Mouse (Mus musculus) midbrain, embryonic 14.5 days (tissue): Measurements from ENCODE around the gene Lnx1. TPM values are rescaled to one million over a fixed set of nuclear protein-coding genes. Genes with fewer than 3 reads are reported as not detected.
A peak's percentile ranks its signal among the peaks of the same experiment; 100 is the strongest.

ENCODE experiments used
- ATAC-seq: fragments of 200-750 bp; cut with Nextera tagmentation; 2 replicates; pipeline ENCODE4 v1.8.0; 2017; ENCODE audit warnings: moderate number of reproducible peaks, moderate library complexity; ENCODE audit not compliant: low FRiP score, low TSS enrichment
- DNase-seq: peaks from one replicate; pipeline ENCODE4 v3.0.0-alpha.2; 2015
- H3K27ac ChIP-seq: fragments of 300-500 bp; sonication (generic); replicated peaks from 2 replicates; pipeline ENCODE4 v1.5.1; 2014; ENCODE audit warnings: mild to moderate bottlenecking, low read depth, low read length, moderate library complexity
- H3K27me3 ChIP-seq: fragments of 300-500 bp; sonication (generic); 2 replicates; pipeline ENCODE4 v1.6.1; 2014; ENCODE audit warnings: low read length, control low read depth, mixed read lengths; ENCODE audit not compliant: control insufficient read depth, insufficient read depth
- H3K36me3 ChIP-seq: fragments of 300-500 bp; sonication (generic); 2 replicates; pipeline ENCODE4 v1.6.1; 2014; ENCODE audit warnings: low read length, control low read depth; ENCODE audit not compliant: control insufficient read depth, insufficient read depth
- H3K4me1 ChIP-seq: fragments of 300-500 bp; sonication (generic); 2 replicates; pipeline ENCODE4 v1.6.1; 2014; ENCODE audit warnings: mild to moderate bottlenecking, antibody characterized with exemption, low read length, control low read depth; ENCODE audit not compliant: control insufficient read depth, insufficient read depth
- H3K4me2 ChIP-seq: fragments of 300-500 bp; sonication (generic); 2 replicates; pipeline ENCODE4 v1.6.1; 2014; ENCODE audit warnings: mild to moderate bottlenecking, low read length, moderate library complexity
- H3K4me3 ChIP-seq: fragments of 300-500 bp; sonication (generic); replicated peaks from 2 replicates; pipeline ENCODE4 v1.5.1; 2014; ENCODE audit warnings: low read depth, low read length
- H3K9ac ChIP-seq: fragments of 300-500 bp; sonication (generic); replicated peaks from 2 replicates; pipeline ENCODE4 v1.6.1; 2014; ENCODE audit warnings: mild to moderate bottlenecking, low read length, moderate library complexity
- H3K9me3 ChIP-seq: fragments of 300-500 bp; sonication (generic); 2 replicates; pipeline ENCODE4 v1.6.1; 2016; ENCODE audit warnings: low read length, control low read depth, mixed read lengths; ENCODE audit not compliant: control insufficient read depth
- WGBS: fragments of 180-500 bp; shearing (Covaris S2); extraction: QIAGEN DNeasy Blood & Tissue Kit; methylation state at CpG from one replicate; pipeline ENCODE4 v1.1.7; 2014; 5-methylcytosine and 5-hydroxymethylcytosine counted together
- polyA plus RNA-seq: library from polyadenylated mRNA; unstranded; fragments of >200 nt; fragmentation: Nextera tagmentation; extraction: Ambion mirVana; gene quantifications from 2 replicates; pipeline ENCODE4 v1.2.1, GENCODE M21; 2014

Gene Lnx1
- polyA plus RNA-seq, 1 experiment from 2014 or later, result 10.9 TPM

DNA sequence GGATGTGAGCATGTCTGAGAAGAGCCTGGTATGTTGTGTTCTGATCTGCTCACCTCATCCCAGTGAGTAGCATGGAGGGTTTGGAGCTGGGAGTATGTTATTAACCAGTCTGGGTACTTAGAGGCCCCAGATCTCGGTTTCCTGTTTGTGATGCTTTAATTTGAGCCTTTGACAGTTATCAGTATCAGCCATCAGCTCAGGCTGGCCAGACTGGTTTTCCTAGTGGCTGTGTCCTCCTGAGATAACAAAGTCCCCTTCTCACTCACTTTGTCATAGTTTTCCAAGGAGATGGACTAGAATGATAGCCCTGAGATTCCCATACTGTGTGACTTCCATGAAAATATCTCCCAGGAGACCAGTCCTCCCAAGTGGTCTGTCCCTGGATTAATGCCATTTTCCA is 8.3 kb upstream of the Lnx1 start:
- no peak overlapping the region for H3K4me2 ChIP-seq
- ATAC-seq (no peak), DNase-seq (no peak)
- WGBS, result 63% methylated on average over 1 of the region's 1 CpGs
- H3K9ac ChIP-seq, result no peak overlapping the region
- H3K27me3 ChIP-seq, result no peaks in the 10 kb centered on the region
- no peaks in the 10 kb centered on the region for H3K9me3 ChIP-seq
- no peak overlapping the region for H3K27ac ChIP-seq
- no peaks in the 10 kb centered on the region for H3K36me3 ChIP-seq
- H3K4me3 ChIP-seq, result no peak overlapping the region
- no peaks in the 10 kb centered on the region for H3K4me1 ChIP-seq

GRCm38 (mm10) chr5:74710181-74710580 is 7.5 kb upstream of the Lnx1 start:
- Histone ChIP-seq H3K27me3 (no peaks in the 10 kb centered on the region), H3K36me3 (no peaks in the 10 kb centered on the region), H3K4me3 (no peak overlapping the region), H3K27ac (no peak overlapping the region), H3K4me2 (no peak overlapping the region), H3K9ac (no peak overlapping the region), H3K4me1 (no peaks in the 10 kb centered on the region), H3K9me3 (no peaks in the 10 kb centered on the region)
- no peak for ATAC-seq
- DNase-seq, result no peak
- 91% methylated on average over 4 of the region's 4 CpGs for WGBS

DNA sequence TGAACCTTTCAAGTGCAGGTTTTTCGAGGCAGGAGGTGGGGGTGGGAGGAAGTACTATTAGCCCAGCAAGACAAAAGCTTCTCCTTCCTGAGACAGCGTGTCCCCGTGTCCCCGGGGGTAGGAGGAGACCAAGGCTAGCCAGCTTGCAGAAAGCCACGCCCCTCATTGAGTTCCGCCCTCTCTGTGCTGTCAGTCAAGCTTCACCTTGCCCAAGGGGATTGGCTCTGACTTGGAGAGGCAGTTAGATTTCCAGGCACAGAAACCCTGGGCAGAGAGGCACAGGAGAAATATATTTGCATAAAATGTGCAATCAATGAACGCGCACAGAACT is 1.7 kb upstream of the Lnx1 start:
- no peak overlapping the region for H3K27ac ChIP-seq
- ATAC-seq, result peak; percentile 89
- H3K9ac ChIP-seq, result no peak overlapping the region
- peaks cover 3% of the 10 kb centered on the region; the same call in 1 of the 2 replicates for H3K4me1 ChIP-seq
- H3K36me3 ChIP-seq, result no peaks in the 10 kb centered on the region
- 0% methylated on average over 8 of the region's 8 CpGs for WGBS
- H3K4me3 ChIP-seq, result peak overlapping the region; percentile 35
- DNase-seq, result peak; percentile 92
- peak overlapping the region; percentile 49 for H3K4me2 ChIP-seq
- no peaks in the 10 kb centered on the region for H3K9me3 ChIP-seq
- H3K27me3 ChIP-seq, result no peaks in the 10 kb centered on the region

- no peak overlapping the region for H3K27ac ChIP-seq
- peak overlapping the region; percentile 35 for H3K4me3 ChIP-seq
- H3K9ac ChIP-seq, result no peak overlapping the region
- no peaks in the 10 kb centered on the region for H3K9me3 ChIP-seq
- no peaks in the 10 kb centered on the region for H3K36me3 ChIP-seq
- peak; percentile 80 for ATAC-seq
- WGBS, result 14% methylated on average over 17 of the region's 17 CpGs
- no peaks in the 10 kb centered on the region for H3K27me3 ChIP-seq
- H3K4me2 ChIP-seq, result peak overlapping the region; percentile 49
- peak; percentile 14 for DNase-seq
- H3K4me1 ChIP-seq, result peaks cover 3% of the 10 kb centered on the region; the same call in 1 of the 2 replicates
These were observed 1.2 kb upstream of the Lnx1 start for GRCm38 (mm10) chr5:74703741-74704459.

- Histone ChIP-seq H3K27me3 (no peaks in the 10 kb centered on the region), H3K27ac (no peak overlapping the region), H3K4me1 (peaks cover 3% of the 10 kb centered on the region; the same call in 1 of the 2 replicates), H3K9me3 (no peaks in the 10 kb centered on the region), H3K9ac (no peak overlapping the region), H3K4me3 (no peak overlapping the region), H3K4me2 (no peak overlapping the region), H3K36me3 (no peaks in the 10 kb centered on the region)
- ATAC-seq (no peak), DNase-seq (no peak)
- 91% methylated on average over 2 of the region's 2 CpGs for WGBS
These were observed 1.8 kb downstream of the Lnx1 start for GRCm38 (mm10) chr5:74700918-74701317.

GRCm38 (mm10) chr5:74699673-74700072 is 3.0 kb downstream of the Lnx1 start:
- no peak overlapping the region for H3K4me2 ChIP-seq
- H3K4me3 ChIP-seq, result no peak overlapping the region
- DNase-seq, result no peak
- H3K4me1 ChIP-seq, result peaks cover 1% of the 10 kb centered on the region; the same call in 1 of the 2 replicates
- ATAC-seq, result no peak
- no peaks in the 10 kb centered on the region for H3K9me3 ChIP-seq
- H3K27ac ChIP-seq, result no peak overlapping the region
- 95% methylated on average over 1 of the region's 1 CpGs for WGBS
- no peaks in the 10 kb centered on the region for H3K36me3 ChIP-seq
- no peaks in the 10 kb centered on the region for H3K27me3 ChIP-seq
- H3K9ac ChIP-seq, result no peak overlapping the region

- no peak for ATAC-seq
- no peaks in the 10 kb centered on the region for H3K9me3 ChIP-seq
- no peak overlapping the region for H3K9ac ChIP-seq
- 82% methylated on average over 9 of the region's 9 CpGs for whole genome bisulfite sequencing
- no peaks in the 10 kb centered on the region for H3K36me3 ChIP-seq
- no peak overlapping the region for H3K27ac ChIP-seq
- no peaks in the 10 kb centered on the region for H3K4me1 ChIP-seq
- H3K4me2 ChIP-seq, result no peak overlapping the region
- DNase-seq, result no peak
- no peaks in the 10 kb centered on the region for H3K27me3 ChIP-seq
- no peak overlapping the region for H3K4me3 ChIP-seq
These were observed 5.2 kb downstream of the Lnx1 start for GRCm38 (mm10) chr5:74697534-74697933.

- Histone ChIP-seq H3K4me1 (no peaks in the 10 kb centered on the region), H3K9ac (no peak overlapping the region), H3K27ac (no peak overlapping the region), H3K4me2 (no peak overlapping the region), H3K36me3 (no peaks in the 10 kb centered on the region), H3K4me3 (no peak overlapping the region), H3K27me3 (no peaks in the 10 kb centered on the region), H3K9me3 (no peaks in the 10 kb centered on the region)
- no peak for ATAC-seq
- no peak for DNase-seq
- WGBS, result 83% methylated on average over 7 of the region's 7 CpGs
These were observed 8.3 kb downstream of the Lnx1 start for GRCm38 (mm10) chr5:74694390-74694801.

GRCm38 (mm10) chr5:74693836-74694235 is 8.9 kb downstream of the Lnx1 start:
- Histone ChIP-seq H3K27ac (no peak overlapping the region), H3K36me3 (no peaks in the 10 kb centered on the region), H3K9ac (no peak overlapping the region), H3K4me1 (no peaks in the 10 kb centered on the region), H3K27me3 (no peaks in the 10 kb centered on the region), H3K9me3 (no peaks in the 10 kb centered on the region), H3K4me3 (no peak overlapping the region), H3K4me2 (no peak overlapping the region)
- 77% methylated on average over 2 of the region's 2 CpGs for WGBS
- no peak for DNase-seq
- no peak for ATAC-seq
